Mouse (Mus musculus): ENCODE results near the gene Men1.

GRCm38 (mm10) chr19:6363091-6363410, 28.3 kb downstream of the Men1 start:
- TF ChIP-seq CTCF (IDR thresholded peaks at IDR 0.05) (no peak), EP300 (IDR thresholded peaks at IDR 0.05) (peak; percentile 70)

Measured in lung, postnatal 0 days (tissue).